Mouse (Mus musculus): ENCODE measurements around the gene Nuf2. TPM values are rescaled to one million over a fixed set of nuclear protein-coding genes. Genes with fewer than 3 reads are reported as not detected.
A peak's percentile ranks its signal among the peaks of the same experiment; 100 is the strongest.

The Nuf2 gene
- polyA plus RNA-seq (2016; fragmentation: Nextera tagmentation; extraction: Ambion mirVana), result 52.4 and 55.0 TPM in 2 replicates

- Histone ChIP-seq H3K4me3 (peak within 1 kb of the TSS; percentile 81), H3K36me3 (peaks cover 29% of the 10 kb centered on the region), H3K4me1 (peaks cover 14% of the 10 kb centered on the region), H3K9ac (peak within 1 kb of the TSS; percentile 84), H3K9me3 (replicated peaks) (no peaks in the 10 kb centered on the region), H3K27ac (peak within 1 kb of the TSS; percentile 90), H3K27me3 (replicated peaks) (no peaks in the 10 kb centered on the region), H3K4me2 (peak within 1 kb of the TSS; percentile 77)
- peak; percentile 99 for ATAC-seq
- WGBS (ENCODE audit: insufficient replicate concordance), result under 1% methylated on average over 39 of the region's 39 CpGs
These were observed at the start of gene Nuf2 for GRCm38 (mm10) chr1:169530876-169531701. Gene Nuf2 (minus strand): TSS chr1:169531464.

- no peaks in the 10 kb centered on the region for H3K9me3 ChIP-seq (replicated peaks)
These were observed 48.3 kb upstream of the Nuf2 start for GRCm38 (mm10) chr1:169579572-169579971.

GRCm38 (mm10) chr1:169574136-169574535 is 42.9 kb upstream of the Nuf2 start:
- Histone ChIP-seq H3K36me3 (no peaks in the 10 kb centered on the region), H3K4me2 (no peak overlapping the region), H3K27me3 (replicated peaks) (no peaks in the 10 kb centered on the region), H3K4me3 (no peak overlapping the region), H3K27ac (no peak overlapping the region), H3K9me3 (replicated peaks) (no peaks in the 10 kb centered on the region), H3K9ac (no peak overlapping the region), H3K4me1 (no peaks in the 10 kb centered on the region)
- ATAC-seq, result no peak

More at GRCm38 (mm10) chr1:169579572-169579971, 48.3 kb upstream of the Nuf2 start:
- Histone ChIP-seq H3K27me3 (replicated peaks) (no peaks in the 10 kb centered on the region), H3K4me1 (no peaks in the 10 kb centered on the region), H3K36me3 (no peaks in the 10 kb centered on the region), H3K27ac (no peak overlapping the region), H3K4me2 (no peak overlapping the region), H3K9ac (no peak overlapping the region), H3K4me3 (no peak overlapping the region)
- ATAC-seq, result no peak
- WGBS (ENCODE audit: insufficient replicate concordance), result 63% methylated on average over 3 of the region's 3 CpGs

- WGBS (ENCODE audit: insufficient replicate concordance), result 75% methylated on average over 2 of the region's 2 CpGs
- H3K4me1 ChIP-seq, result no peaks in the 10 kb centered on the region
- H3K9ac ChIP-seq, result no peak overlapping the region
- no peaks in the 10 kb centered on the region for H3K27me3 ChIP-seq (replicated peaks)
- H3K4me3 ChIP-seq, result no peak overlapping the region
- no peaks in the 10 kb centered on the region for H3K36me3 ChIP-seq
- no peak overlapping the region for H3K27ac ChIP-seq
- ATAC-seq, result no peak
- H3K9me3 ChIP-seq (replicated peaks), result no peaks in the 10 kb centered on the region
- no peak overlapping the region for H3K4me2 ChIP-seq
These were observed 24.4 kb upstream of the Nuf2 start for GRCm38 (mm10) chr1:169555621-169556020.

- WGBS (ENCODE audit: insufficient replicate concordance), result 74% methylated on average over 4 of the region's 4 CpGs
- Histone ChIP-seq H3K27ac (no peak overlapping the region), H3K4me3 (no peak overlapping the region), H3K9me3 (replicated peaks) (no peaks in the 10 kb centered on the region), H3K36me3 (no peaks in the 10 kb centered on the region), H3K4me2 (no peak overlapping the region), H3K4me1 (no peaks in the 10 kb centered on the region), H3K9ac (no peak overlapping the region), H3K27me3 (replicated peaks) (no peaks in the 10 kb centered on the region)
- ATAC-seq, result no peak
These were observed 23.8 kb upstream of the Nuf2 start for GRCm38 (mm10) chr1:169555019-169555418.

GRCm38 (mm10) chr1:169553446-169553845 is 22.2 kb upstream of the Nuf2 start:
- Histone ChIP-seq H3K9ac (no peak overlapping the region), H3K36me3 (no peaks in the 10 kb centered on the region), H3K27me3 (replicated peaks) (no peaks in the 10 kb centered on the region), H3K9me3 (replicated peaks) (no peaks in the 10 kb centered on the region), H3K4me1 (no peaks in the 10 kb centered on the region), H3K27ac (no peak overlapping the region), H3K4me2 (no peak overlapping the region), H3K4me3 (no peak overlapping the region)
- no peak for ATAC-seq
- 62% methylated on average over 7 of the region's 7 CpGs for WGBS (ENCODE audit: insufficient replicate concordance)

GRCm38 (mm10) chr1:169540415-169540814 is 9.2 kb upstream of the Nuf2 start:
- Histone ChIP-seq H3K27me3 (replicated peaks) (no peaks in the 10 kb centered on the region), H3K4me2 (no peak overlapping the region), H3K9ac (no peak overlapping the region), H3K4me3 (no peak overlapping the region), H3K4me1 (no peaks in the 10 kb centered on the region), H3K27ac (no peak overlapping the region), H3K36me3 (no peaks in the 10 kb centered on the region), H3K9me3 (replicated peaks) (no peaks in the 10 kb centered on the region)
- no peak for ATAC-seq
- 67% methylated on average over 6 of the region's 6 CpGs for WGBS (ENCODE audit: insufficient replicate concordance)

- peak overlapping the region; percentile 81 for H3K4me3 ChIP-seq
- 16% methylated on average over 11 of the region's 11 CpGs for WGBS (ENCODE audit: insufficient replicate concordance)
- peak overlapping the region; percentile 77 for H3K4me2 ChIP-seq
- ATAC-seq, result peak; percentile 61
- H3K36me3 ChIP-seq, result peaks cover 21% of the 10 kb centered on the region
- H3K9ac ChIP-seq, result peak overlapping the region; percentile 57
- no peaks in the 10 kb centered on the region for H3K9me3 ChIP-seq (replicated peaks)
- H3K27ac ChIP-seq, result peak overlapping the region; percentile 90
- peaks cover 14% of the 10 kb centered on the region for H3K4me1 ChIP-seq
- no peaks in the 10 kb centered on the region for H3K27me3 ChIP-seq (replicated peaks)
These were observed 655 bp upstream of the Nuf2 start for GRCm38 (mm10) chr1:169531702-169532535.

GRCm38 (mm10) chr1:169529996-169530518 is 1.2 kb downstream of the Nuf2 start:
- no peaks in the 10 kb centered on the region for H3K9me3 ChIP-seq (replicated peaks)
- peak overlapping the region; percentile 84 for H3K9ac ChIP-seq
- no peak for ATAC-seq

GRCm38 (mm10) chr1:169526006-169526680 is 5.1 kb downstream of the Nuf2 start:
- Histone ChIP-seq H3K4me3 (no peak overlapping the region), H3K36me3 (peaks cover 79% of the 10 kb centered on the region), H3K9ac (no peak overlapping the region), H3K27ac (no peak overlapping the region), H3K4me1 (peaks cover 14% of the 10 kb centered on the region), H3K27me3 (replicated peaks) (no peaks in the 10 kb centered on the region), H3K9me3 (replicated peaks) (no peaks in the 10 kb centered on the region), H3K4me2 (no peak overlapping the region)
- ATAC-seq, result no peak
- WGBS (ENCODE audit: insufficient replicate concordance), result 87% methylated on average over 5 of the region's 5 CpGs

More at GRCm38 (mm10) chr1:169529996-169530518, 1.2 kb downstream of the Nuf2 start:
- H3K27ac ChIP-seq, result peak overlapping the region; percentile 90; the same call in 1 of the 2 replicates
- no peaks in the 10 kb centered on the region for H3K27me3 ChIP-seq (replicated peaks)
- H3K4me3 ChIP-seq, result peak overlapping the region; percentile 81
- peak overlapping the region; percentile 77 for H3K4me2 ChIP-seq
- H3K36me3 ChIP-seq, result peaks cover 40% of the 10 kb centered on the region
- 62% methylated on average over 8 of the region's 8 CpGs for WGBS (ENCODE audit: insufficient replicate concordance)
- peaks cover 14% of the 10 kb centered on the region for H3K4me1 ChIP-seq

GRCm38 (mm10) chr1:169519337-169519736 is 11.9 kb downstream of the Nuf2 start:
- Histone ChIP-seq H3K9ac (no peak overlapping the region), H3K36me3 (peaks cover 90% of the 10 kb centered on the region), H3K9me3 (replicated peaks) (no peaks in the 10 kb centered on the region), H3K4me3 (no peak overlapping the region), H3K4me2 (no peak overlapping the region), H3K4me1 (no peaks in the 10 kb centered on the region), H3K27ac (no peak overlapping the region), H3K27me3 (replicated peaks) (no peaks in the 10 kb centered on the region)
- 79% methylated on average over 11 of the region's 11 CpGs for WGBS (ENCODE audit: insufficient replicate concordance)
- ATAC-seq, result no peak

All from liver, embryonic 12.5 days (tissue).